In the genomic region with DNA sequence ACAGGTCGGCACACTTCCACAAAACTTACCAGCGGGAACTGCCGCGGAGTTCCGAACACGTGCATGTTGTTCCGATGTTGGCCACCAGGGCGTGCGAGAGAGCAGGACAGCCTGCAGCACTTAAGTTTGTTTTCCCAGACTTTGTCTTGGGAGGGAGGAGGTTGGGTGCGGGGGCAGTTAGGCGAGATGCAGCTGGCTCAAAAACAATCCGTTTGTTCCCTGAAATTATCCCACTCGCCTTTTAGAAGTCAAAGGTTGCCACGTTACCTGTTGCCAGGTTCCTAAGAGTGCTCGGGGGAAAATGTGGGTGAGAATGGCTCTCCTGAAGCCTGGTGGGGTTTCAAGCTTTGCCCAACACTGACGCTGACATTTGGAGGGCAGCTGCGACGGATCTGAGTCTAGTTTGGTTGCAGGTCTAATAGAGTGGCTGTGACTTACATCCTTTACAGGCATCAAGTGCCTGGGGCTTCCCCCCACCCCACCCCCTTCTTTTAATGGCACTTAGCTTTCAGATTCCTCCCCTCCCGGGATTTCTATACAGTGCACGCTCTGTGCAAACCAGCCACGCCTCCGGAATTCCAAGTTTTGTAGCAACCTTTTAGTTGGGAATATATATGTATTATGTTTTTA, we compare ENCODE assay signal across 8 mouse cellular contexts.
DNase-seq lines count a peak whose midpoint lies in the region; ATAC-seq lines count a peak whose summit lies in the region.

No protein-coding gene starts in this region.

- peak overlapping the region; percentile 67 for H3K4me2 ChIP-seq in hindbrain, embryonic 16.5 days (ENCODE audit: low read length)

- H3K27me3 ChIP-seq in hindbrain, embryonic 16.5 days (replicated peaks; ENCODE audit: control insufficient read depth, insufficient read depth, low read length): peaks cover 6% of the 10 kb centered on the region

- H3K4me1 ChIP-seq in hindbrain, embryonic 16.5 days (ENCODE audit: control insufficient read depth, insufficient read depth, low read depth, low read length): peaks cover 9% of the 10 kb centered on the region

- WGBS in hindbrain, embryonic 16.5 days: under 1% methylated on average over 22 of the region's 22 CpGs

- peak; percentile 73 for ATAC-seq in hindbrain, embryonic 16.5 days

- H3K27ac ChIP-seq in hindbrain, embryonic 16.5 days (ENCODE audit: low read depth, low read length): peak overlapping the region; percentile 64; the same call in 1 of the 2 replicates

- H3K4me3 ChIP-seq in hindbrain, embryonic 16.5 days (ENCODE audit: low read length): peak overlapping the region; percentile 34

- H3K36me3 ChIP-seq in hindbrain, embryonic 16.5 days (ENCODE audit: control insufficient read depth, insufficient read depth, low read length): no peaks in the 10 kb centered on the region

- H3K9ac ChIP-seq in hindbrain, embryonic 16.5 days (ENCODE audit: low read depth, low read length): peak overlapping the region; percentile 44

- no peaks in the 10 kb centered on the region for H3K9me3 ChIP-seq in hindbrain, embryonic 16.5 days (ENCODE audit: control insufficient read depth, low read length)

- DNase-seq in NIH3T3 (ENCODE audit: low read depth): peak; percentile 95
- DNase-seq in cerebellum, postnatal 25 days: peak; percentile 81 to 89
- DNase-seq in gastrocnemius, adult 18-20 months (ENCODE audit: low spot score): peak; percentile 91
- DNase-seq in left cerebral cortex, adult 11 months (ENCODE audit: low spot score): peak; percentile 48
- peak; percentile 87 to 93 for DNase-seq in lung, postnatal 4 days
- DNase-seq in retina, postnatal 1 day: peak; percentile 87
- DNase-seq in thymus, postnatal 4 days: peak; percentile 91

Comparison
In these comparisons a context has a peak if more than half of its experiments do, and no peak if none do; other contexts are left out.
1. Peak in every context shown above with its lines: DNase-seq, ATAC-seq, H3K4me3 ChIP-seq and H3K27ac ChIP-seq.